Mouse (Mus musculus): ENCODE data around the gene 1700018F24Rik.

- TF ChIP-seq CTCF (IDR thresholded peaks at IDR 0.05; ENCODE audit: control insufficient read depth, insufficient read depth, insufficient replicate concordance, low read depth, low read length) (no peak), POLR2A (IDR thresholded peaks at IDR 0.05; ENCODE audit: control insufficient read depth, low read depth, low read length) (no peak)
These were observed 32.3 kb downstream of the 1700018F24Rik start for GRCm38 (mm10) chr5:145075081-145075480.
